Mouse (Mus musculus) adrenal gland, postnatal 14 days (tissue): ENCODE measurements around the gene Scfd2. TPM values are rescaled to one million over a fixed set of nuclear protein-coding genes. Genes with fewer than 3 reads are reported as not detected.

Experiments
- DNase-seq: peaks from one replicate; pipeline ENCODE4 v3.0.0; 2021; ENCODE audit warnings: mixed read lengths
- total RNA-seq: library from RNA; stranded (reverse); gene quantifications from 2 replicates; pipeline ENCODE4 v1.2.3, GENCODE M21; 2021

The Scfd2 gene
- total RNA-seq, 1 experiment from 2014 or later = 20.2 TPM

- DNase-seq = no peak
These were observed 258.2 kb downstream of the Scfd2 start for GRCm38 (mm10) chr5:74273313-74273712.

GRCm38 (mm10) chr5:74267736-74268369, 263.7 kb downstream of the Scfd2 start:
- DNase-seq = no peak

- DNase-seq = peak; percentile 28
These were observed 264.4 kb downstream of the Scfd2 start for GRCm38 (mm10) chr5:74267196-74267595.

GRCm38 (mm10) chr5:74266476-74266819, 265.1 kb downstream of the Scfd2 start:
- no peak for DNase-seq

- DNase-seq = no peak
These were observed 265.7 kb downstream of the Scfd2 start for GRCm38 (mm10) chr5:74265601-74266475.

GRCm38 (mm10) chr5:74265151-74265550, 266.4 kb downstream of the Scfd2 start:
- no peak for DNase-seq

- DNase-seq = peak; percentile 38
These were observed 267.0 kb downstream of the Scfd2 start for GRCm38 (mm10) chr5:74264541-74264940.

GRCm38 (mm10) chr5:74261016-74261415, 270.5 kb downstream of the Scfd2 start:
- DNase-seq = no peak

GRCm38 (mm10) chr5:74260378-74260809, 271.2 kb downstream of the Scfd2 start:
- DNase-seq = no peak

- DNase-seq = no peak
These were observed 274.9 kb downstream of the Scfd2 start for GRCm38 (mm10) chr5:74256705-74257104.

GRCm38 (mm10) chr5:74254996-74255395, 276.6 kb downstream of the Scfd2 start:
- no peak for DNase-seq

GRCm38 (mm10) chr5:74253724-74254328, 277.7 kb downstream of the Scfd2 start:
- no peak for DNase-seq

- no peak for DNase-seq
These were observed 278.8 kb downstream of the Scfd2 start for GRCm38 (mm10) chr5:74252672-74253286.

- DNase-seq = no peak
These were observed 280.6 kb downstream of the Scfd2 start for GRCm38 (mm10) chr5:74250947-74251346.

- DNase-seq = no peak
These were observed 281.3 kb downstream of the Scfd2 start for GRCm38 (mm10) chr5:74250308-74250707.

- DNase-seq = no peak
These were observed 281.8 kb downstream of the Scfd2 start for GRCm38 (mm10) chr5:74249794-74250193.

GRCm38 (mm10) chr5:74246971-74247370, 284.6 kb downstream of the Scfd2 start:
- DNase-seq = no peak

- DNase-seq = no peak
These were observed 285.1 kb downstream of the Scfd2 start for GRCm38 (mm10) chr5:74246453-74246852.

GRCm38 (mm10) chr5:74245641-74246145, 285.9 kb downstream of the Scfd2 start:
- DNase-seq = no peak

GRCm38 (mm10) chr5:74244406-74245019, 287.0 kb downstream of the Scfd2 start:
- no peak for DNase-seq

GRCm38 (mm10) chr5:74242654-74243053, 288.9 kb downstream of the Scfd2 start:
- DNase-seq = no peak
